Mouse (Mus musculus): ENCODE results near the gene A930018P22Rik. TPM values are rescaled to one million over a fixed set of nuclear protein-coding genes. Genes with fewer than 3 reads are reported as not detected.
A peak's percentile ranks its signal among the peaks of the same experiment; 100 is the strongest.

The A930018P22Rik gene
- polyA plus RNA-seq, 1 experiment from 2014 or later, result not detected

DNA sequence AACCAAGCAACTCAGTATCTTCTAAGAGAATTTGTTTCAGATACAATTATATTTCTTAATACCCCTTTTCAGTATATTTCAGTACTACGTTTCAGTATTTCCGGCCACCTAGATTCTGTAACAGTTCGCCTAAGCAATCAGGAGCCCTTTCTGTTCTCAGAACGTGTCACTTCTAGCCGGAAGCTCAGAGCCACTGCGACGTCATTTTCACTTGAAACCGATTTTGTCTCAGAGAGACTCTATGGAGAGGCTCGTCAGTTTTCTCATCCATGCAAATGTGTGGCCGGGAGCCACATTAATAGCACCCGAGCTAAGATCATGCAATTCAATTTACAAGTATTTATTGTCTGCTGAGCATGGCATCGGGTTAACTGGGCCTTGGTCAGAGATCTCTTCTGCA lies 21.4 kb downstream of the A930018P22Rik start:
- no peak for ATAC-seq (replicated peaks)
- Histone ChIP-seq H3K4me3 (no peak overlapping the region), H3K4me1 (no peaks in the 10 kb centered on the region), H3K9me3 (no peaks in the 10 kb centered on the region), H3K27me3 (replicated peaks) (no peaks in the 10 kb centered on the region), H3K9ac (no peak overlapping the region), H3K27ac (no peak overlapping the region), H3K4me2 (no peak overlapping the region), H3K36me3 (replicated peaks) (no peaks in the 10 kb centered on the region)
- WGBS, result 88% methylated on average over 12 of the region's 12 CpGs

DNA sequence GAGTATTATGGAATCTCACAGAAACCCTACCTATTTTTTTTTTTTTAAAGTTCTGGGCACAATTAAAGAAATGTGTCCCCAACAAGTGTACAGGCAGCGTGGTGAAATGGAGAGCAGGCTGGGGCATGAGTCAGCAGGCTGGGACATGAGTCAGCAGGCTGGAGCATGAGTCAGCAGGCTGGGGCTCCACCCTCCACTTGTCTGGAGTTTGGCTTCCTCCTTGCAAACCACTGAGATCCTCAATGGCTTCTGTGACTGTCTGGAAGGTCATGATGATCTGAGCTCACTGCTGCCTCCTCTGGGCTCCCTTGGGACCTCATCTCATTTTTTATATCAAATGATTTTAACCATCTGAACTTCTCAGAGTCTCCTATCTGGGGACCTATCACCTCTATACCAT lies 23.4 kb downstream of the A930018P22Rik start:
- 84% methylated on average over 1 of the region's 1 CpGs for WGBS
- H3K27ac ChIP-seq, result no peak overlapping the region
- no peak for ATAC-seq (replicated peaks)
- no peaks in the 10 kb centered on the region for H3K4me1 ChIP-seq
- no peaks in the 10 kb centered on the region for H3K9me3 ChIP-seq
- no peak overlapping the region for H3K4me3 ChIP-seq
- no peak overlapping the region for H3K9ac ChIP-seq
- no peaks in the 10 kb centered on the region for H3K36me3 ChIP-seq (replicated peaks)
- H3K27me3 ChIP-seq (replicated peaks), result no peaks in the 10 kb centered on the region
- H3K4me2 ChIP-seq, result no peak overlapping the region

DNA sequence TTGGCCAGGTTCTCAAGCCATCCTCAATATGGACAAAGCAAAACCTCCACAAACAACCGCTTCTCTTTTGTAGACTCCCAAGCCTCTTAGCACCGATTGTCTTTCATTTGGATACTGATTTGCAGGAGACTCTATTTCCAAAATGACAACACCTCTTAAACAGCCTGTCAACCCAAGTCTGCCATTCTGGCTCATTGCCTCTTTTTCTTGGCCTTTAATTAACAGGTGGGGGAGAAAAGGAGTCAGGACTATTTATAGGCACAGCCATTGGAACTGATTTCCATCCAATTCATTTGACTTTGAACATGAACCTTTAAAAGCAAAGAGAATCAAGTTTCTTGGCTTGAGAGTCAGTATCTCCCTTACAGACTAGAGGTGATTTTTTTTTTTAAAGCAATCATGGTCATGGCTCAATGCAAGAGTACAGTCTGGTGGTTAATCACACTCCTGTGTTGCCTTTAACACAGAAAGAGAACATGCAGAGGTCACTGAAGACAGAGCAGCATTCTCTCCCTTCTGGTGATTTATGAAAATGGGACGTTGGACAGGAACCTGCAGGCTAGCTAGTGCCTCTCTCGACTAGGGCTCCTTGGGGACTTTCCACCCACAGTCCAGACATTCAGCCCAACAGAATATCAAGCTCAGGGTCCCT lies 25.5 kb downstream of the A930018P22Rik start:
- H3K4me1 ChIP-seq, result no peaks in the 10 kb centered on the region
- 71% methylated on average over 4 of the region's 4 CpGs for WGBS
- ATAC-seq (replicated peaks), result no peak
- no peak overlapping the region for H3K4me2 ChIP-seq
- no peak overlapping the region for H3K4me3 ChIP-seq
- H3K27me3 ChIP-seq (replicated peaks), result no peaks in the 10 kb centered on the region
- H3K9me3 ChIP-seq, result no peaks in the 10 kb centered on the region
- no peak overlapping the region for H3K9ac ChIP-seq
- no peaks in the 10 kb centered on the region; the same call in 1 of the 2 replicates for H3K36me3 ChIP-seq (replicated peaks)
- no peak overlapping the region for H3K27ac ChIP-seq

DNA sequence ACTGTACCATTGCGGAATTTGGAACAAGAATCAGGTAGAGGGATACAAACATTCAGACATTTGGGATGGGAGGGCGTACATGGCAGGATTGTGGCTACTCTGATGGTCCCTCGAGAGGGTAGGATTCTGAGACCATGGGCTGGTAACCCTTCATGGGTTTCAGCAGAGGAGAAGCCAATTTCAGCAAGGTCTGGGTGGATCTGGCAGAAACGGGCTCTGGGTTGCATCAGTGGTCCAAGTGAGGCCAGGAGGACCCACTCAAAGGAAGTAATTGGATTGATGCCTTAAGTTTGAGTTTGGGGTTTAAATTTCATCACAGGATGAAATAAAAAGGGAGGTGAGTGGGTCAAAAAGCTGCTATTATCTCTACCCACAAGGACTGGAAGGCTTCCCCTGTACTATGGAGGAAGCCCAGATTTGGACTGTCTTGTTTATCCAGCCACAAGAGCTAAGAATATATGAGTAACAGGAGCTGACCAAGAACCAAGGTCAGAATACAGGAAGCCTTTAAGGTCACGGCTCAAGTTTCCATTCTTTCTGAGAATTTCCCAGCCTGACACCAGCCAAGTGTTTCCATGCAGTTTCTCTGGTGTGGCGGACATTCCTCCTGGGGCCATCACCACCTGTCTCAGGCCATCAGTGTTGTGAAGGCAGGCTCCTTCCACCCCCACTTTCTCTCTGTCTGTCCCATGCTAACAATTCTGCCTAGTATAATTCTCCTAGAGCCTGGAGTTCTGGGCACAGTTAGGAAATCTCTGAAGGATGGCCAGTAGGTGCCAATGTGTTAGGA lies 28.2 kb downstream of the A930018P22Rik start:
- no peak for ATAC-seq (replicated peaks)
- Histone ChIP-seq H3K9ac (no peak overlapping the region), H3K4me1 (no peaks in the 10 kb centered on the region), H3K36me3 (replicated peaks) (no peaks in the 10 kb centered on the region; the same call in 1 of the 2 replicates), H3K27ac (no peak overlapping the region), H3K27me3 (replicated peaks) (no peaks in the 10 kb centered on the region), H3K4me2 (no peak overlapping the region), H3K9me3 (no peaks in the 10 kb centered on the region), H3K4me3 (no peak overlapping the region)
- WGBS, result 86% methylated on average over 6 of the region's 6 CpGs

DNA sequence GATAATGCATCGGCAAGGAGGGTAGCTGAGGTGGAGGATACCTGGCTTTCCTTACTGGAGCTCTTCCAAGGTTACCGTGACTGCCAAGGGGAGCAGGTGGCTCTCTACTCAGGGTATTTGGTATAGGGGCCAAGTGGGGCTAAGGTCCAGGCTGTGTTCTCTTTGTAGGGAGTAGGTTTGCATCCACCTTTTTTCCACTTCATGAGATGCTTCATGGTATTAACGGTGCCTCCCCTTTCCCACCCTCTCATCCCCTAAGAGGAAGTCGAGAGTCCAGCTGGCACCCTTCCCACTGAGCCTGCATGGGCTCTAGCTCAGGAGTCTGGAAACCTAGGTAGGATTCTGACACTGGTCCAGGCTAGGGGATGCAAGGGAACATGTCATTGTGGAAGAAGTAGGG lies 30.8 kb downstream of the A930018P22Rik start:
- H3K4me2 ChIP-seq, result no peak overlapping the region
- no peak overlapping the region for H3K27ac ChIP-seq
- no peaks in the 10 kb centered on the region; the same call in 1 of the 2 replicates for H3K36me3 ChIP-seq (replicated peaks)
- WGBS, result 88% methylated on average over 4 of the region's 4 CpGs
- no peak overlapping the region for H3K9ac ChIP-seq
- H3K27me3 ChIP-seq (replicated peaks), result no peaks in the 10 kb centered on the region
- H3K4me3 ChIP-seq, result no peak overlapping the region
- no peak for ATAC-seq (replicated peaks)
- no peaks in the 10 kb centered on the region for H3K9me3 ChIP-seq
- H3K4me1 ChIP-seq, result no peaks in the 10 kb centered on the region

DNA sequence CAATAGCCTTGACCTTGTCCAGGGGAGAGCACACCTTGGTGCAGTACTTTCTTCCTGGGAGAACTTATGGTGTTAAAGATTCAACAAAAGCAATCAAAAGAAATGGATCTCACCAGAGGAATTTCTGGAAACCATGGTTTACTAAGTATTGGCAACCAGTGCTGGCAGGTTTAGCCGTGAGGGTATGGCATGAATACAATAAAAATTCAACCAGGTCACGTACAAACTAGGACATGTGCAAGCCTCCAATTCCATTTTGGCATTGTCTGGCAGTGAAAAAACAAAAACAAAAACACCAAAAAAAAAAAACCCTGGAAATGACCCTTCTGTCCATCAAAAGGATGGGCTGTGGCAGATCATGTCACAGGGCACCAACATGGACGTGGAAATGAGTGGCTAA lies 31.3 kb downstream of the A930018P22Rik start:
- Histone ChIP-seq H3K27ac (no peak overlapping the region), H3K4me3 (no peak overlapping the region), H3K4me2 (no peak overlapping the region), H3K9ac (no peak overlapping the region), H3K36me3 (replicated peaks) (no peaks in the 10 kb centered on the region; the same call in 1 of the 2 replicates), H3K4me1 (no peaks in the 10 kb centered on the region), H3K27me3 (replicated peaks) (no peaks in the 10 kb centered on the region), H3K9me3 (no peaks in the 10 kb centered on the region)
- WGBS, result 88% methylated on average over 3 of the region's 3 CpGs
- no peak for ATAC-seq (replicated peaks)

DNA sequence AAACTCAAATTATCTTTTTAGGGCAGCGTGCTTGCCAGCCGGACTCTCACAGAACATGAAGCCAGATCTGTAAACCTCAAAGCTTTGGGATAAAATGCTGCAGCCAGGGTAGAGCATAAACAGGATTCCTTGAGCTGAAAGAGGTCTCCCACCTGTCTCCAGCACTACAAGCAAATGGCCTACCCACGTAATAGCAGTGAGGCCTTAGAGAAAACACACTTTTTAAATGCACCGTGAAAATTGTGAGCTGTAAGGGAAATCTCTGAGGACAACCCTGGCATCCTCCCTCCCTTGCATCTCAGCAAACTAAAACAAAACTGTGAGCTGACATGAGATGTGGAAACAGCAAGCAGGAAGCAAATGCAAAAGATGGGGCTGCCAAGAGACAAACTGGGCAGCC lies 35.3 kb downstream of the A930018P22Rik start:
- Histone ChIP-seq H3K4me3 (no peak overlapping the region), H3K36me3 (replicated peaks) (no peaks in the 10 kb centered on the region), H3K4me2 (no peak overlapping the region), H3K9ac (no peak overlapping the region), H3K9me3 (no peaks in the 10 kb centered on the region), H3K4me1 (no peaks in the 10 kb centered on the region), H3K27me3 (replicated peaks) (no peaks in the 10 kb centered on the region), H3K27ac (no peak overlapping the region)
- 76% methylated on average over 4 of the region's 4 CpGs for WGBS
- ATAC-seq (replicated peaks), result no peak

DNA sequence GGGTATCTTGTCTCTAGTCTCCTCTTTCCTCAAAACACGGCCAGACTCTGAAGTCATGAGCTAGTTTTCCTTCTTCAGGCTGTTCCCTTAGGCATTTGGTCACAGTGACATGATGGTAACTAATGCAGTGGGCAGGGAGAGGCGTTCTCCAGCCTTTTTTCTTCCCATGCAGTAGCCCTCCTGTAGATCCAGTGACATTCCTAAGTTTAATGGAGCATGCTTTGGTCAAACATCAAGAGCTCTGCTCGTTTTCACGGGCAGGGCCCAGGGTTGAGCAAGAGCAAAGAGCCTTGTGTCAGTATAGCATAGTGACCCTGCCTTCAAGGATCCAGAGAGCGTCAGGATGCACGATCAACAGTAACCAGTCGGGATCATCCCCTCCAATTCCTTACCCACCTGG lies 40.8 kb downstream of the A930018P22Rik start:
- Histone ChIP-seq H3K27ac (no peak overlapping the region), H3K36me3 (replicated peaks) (no peaks in the 10 kb centered on the region), H3K4me1 (peaks cover 8% of the 10 kb centered on the region), H3K9ac (no peak overlapping the region), H3K27me3 (replicated peaks) (no peaks in the 10 kb centered on the region), H3K4me3 (no peak overlapping the region), H3K9me3 (no peaks in the 10 kb centered on the region), H3K4me2 (no peak overlapping the region)
- 84% methylated on average over 7 of the region's 7 CpGs for WGBS
- ATAC-seq (replicated peaks), result no peak

DNA sequence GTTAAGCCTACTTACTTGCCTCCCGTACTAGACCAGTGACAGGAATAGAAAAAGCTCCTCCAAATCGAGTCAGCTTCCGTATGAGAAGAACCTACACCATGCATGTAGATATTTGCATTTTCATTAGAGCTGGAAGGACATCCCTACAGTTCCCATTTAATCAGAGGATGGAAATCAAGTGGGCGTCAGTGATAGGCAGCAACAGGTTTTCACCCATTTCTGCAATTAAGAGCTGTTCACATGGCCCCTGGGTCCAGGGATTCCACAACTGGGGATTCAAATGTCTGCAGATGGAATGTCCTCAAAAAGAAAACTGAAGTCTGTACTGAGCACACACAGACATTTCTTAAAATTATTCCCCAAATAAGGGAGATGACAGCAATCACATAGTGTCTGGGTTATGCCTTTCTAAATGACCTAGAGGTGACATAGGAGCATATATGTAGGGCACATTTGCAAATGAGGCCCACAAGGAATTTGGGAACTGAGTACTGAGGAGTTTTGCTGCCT lies 41.5 kb downstream of the A930018P22Rik start:
- WGBS, result 94% methylated on average over 4 of the region's 4 CpGs
- H3K27ac ChIP-seq, result no peak overlapping the region
- no peak for ATAC-seq (replicated peaks)

DNA sequence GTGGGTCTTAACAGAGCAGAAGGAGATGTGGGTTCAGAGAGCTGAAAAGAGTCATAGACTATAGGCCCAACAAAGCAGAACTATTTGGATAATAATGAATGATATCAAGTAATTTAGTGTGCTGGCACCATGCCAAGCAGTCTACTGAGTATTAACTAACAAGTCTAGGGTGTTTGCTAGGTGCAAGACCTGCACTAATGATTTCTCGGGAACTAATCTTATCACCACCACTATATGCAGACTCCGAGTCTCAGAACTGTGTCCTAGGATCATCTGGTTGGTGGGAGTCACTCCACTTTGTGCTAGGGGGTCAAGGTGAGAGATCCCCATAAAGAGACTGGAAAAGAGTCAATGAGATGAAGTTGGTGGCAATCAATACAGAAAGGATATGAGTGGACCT lies 43.1 kb downstream of the A930018P22Rik start:
- no peaks in the 10 kb centered on the region for H3K36me3 ChIP-seq (replicated peaks)
- no peak overlapping the region for H3K4me3 ChIP-seq
- no peak overlapping the region for H3K9ac ChIP-seq
- no peaks in the 10 kb centered on the region for H3K27me3 ChIP-seq (replicated peaks)
- peaks cover 15% of the 10 kb centered on the region for H3K4me1 ChIP-seq
- H3K27ac ChIP-seq, result no peak overlapping the region
- no peaks in the 10 kb centered on the region for H3K9me3 ChIP-seq
- ATAC-seq (replicated peaks), result no peak
- 92% methylated on average over 2 of the region's 2 CpGs for WGBS
- H3K4me2 ChIP-seq, result no peak overlapping the region

More for the DNA sequence above, 41.5 kb downstream of the A930018P22Rik start:
- no peak overlapping the region for H3K9ac ChIP-seq
- no peaks in the 10 kb centered on the region for H3K36me3 ChIP-seq (replicated peaks)
- no peak overlapping the region for H3K4me3 ChIP-seq
- no peaks in the 10 kb centered on the region for H3K9me3 ChIP-seq
- no peaks in the 10 kb centered on the region for H3K27me3 ChIP-seq (replicated peaks)
- no peak overlapping the region for H3K4me2 ChIP-seq
- peaks cover 14% of the 10 kb centered on the region for H3K4me1 ChIP-seq

DNA sequence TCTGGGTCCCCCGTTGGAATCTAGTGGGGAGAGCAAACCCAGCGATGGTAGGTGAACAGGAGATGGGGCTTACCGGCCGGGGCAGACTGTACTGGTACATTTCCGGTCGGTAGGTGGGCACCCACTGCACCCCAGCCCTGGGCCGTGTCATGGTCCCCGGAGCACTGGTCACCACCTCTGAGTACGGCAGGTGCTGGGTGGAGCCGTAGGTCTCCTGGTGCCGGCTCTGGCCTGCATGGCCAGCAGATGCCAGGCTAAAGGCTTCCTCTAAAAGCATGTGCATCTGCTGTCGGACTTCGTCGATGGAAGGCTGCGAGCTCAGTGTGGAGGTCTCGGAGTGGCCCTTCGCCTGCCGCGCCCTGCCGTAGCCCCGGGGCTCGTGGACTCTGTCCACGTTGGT lies 45.2 kb downstream of the A930018P22Rik start:
- H3K27ac ChIP-seq, result no peak overlapping the region
- H3K36me3 ChIP-seq (replicated peaks), result no peaks in the 10 kb centered on the region
- H3K27me3 ChIP-seq (replicated peaks), result no peaks in the 10 kb centered on the region
- peaks cover 15% of the 10 kb centered on the region for H3K4me1 ChIP-seq
- no peaks in the 10 kb centered on the region for H3K9me3 ChIP-seq
- no peak overlapping the region for H3K9ac ChIP-seq
- WGBS, result 86% methylated on average over 23 of the region's 23 CpGs
- no peak overlapping the region for H3K4me3 ChIP-seq
- ATAC-seq (replicated peaks), result peak; percentile 53; the same call in 1 of the 2 replicates
- H3K4me2 ChIP-seq, result peak overlapping the region; percentile 19; the same call in 1 of the 2 replicates

DNA sequence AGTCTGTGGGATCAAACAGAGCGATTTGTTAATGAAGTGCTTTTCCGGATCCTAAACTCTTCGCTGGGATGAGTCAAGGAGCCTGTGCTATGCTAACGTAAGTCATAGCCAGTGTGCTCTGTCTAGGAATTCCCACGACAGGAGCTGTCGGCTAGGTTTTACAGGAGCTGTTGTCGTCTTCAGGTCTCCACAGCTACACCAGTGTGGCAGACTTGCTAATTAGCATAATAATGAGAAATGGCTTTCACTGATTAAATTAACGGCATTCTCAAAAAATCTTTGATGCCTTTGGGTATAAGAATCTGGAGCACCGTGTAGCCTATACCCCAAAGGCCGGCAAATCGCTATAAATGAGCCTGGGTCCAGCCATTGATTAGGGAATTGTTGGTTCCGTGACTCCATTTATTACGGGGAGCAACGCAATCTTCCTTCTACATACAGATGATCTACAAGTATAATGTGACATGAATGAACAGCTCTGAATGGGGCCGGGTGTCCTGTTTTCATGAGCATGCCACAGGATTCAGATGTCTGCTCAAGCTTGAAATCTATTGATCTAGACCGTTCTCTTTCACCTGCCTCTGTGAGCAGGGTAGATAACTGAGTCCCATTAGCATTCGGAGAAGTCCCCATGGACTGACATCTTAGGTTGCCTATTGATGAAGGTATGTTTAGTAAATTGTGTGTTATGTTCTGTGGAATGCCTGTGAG lies 45.8 kb downstream of the A930018P22Rik start:
- H3K4me2 ChIP-seq, result peak overlapping the region; percentile 19; the same call in 1 of the 2 replicates
- peaks cover 15% of the 10 kb centered on the region for H3K4me1 ChIP-seq
- no peaks in the 10 kb centered on the region for H3K9me3 ChIP-seq
- H3K9ac ChIP-seq, result no peak overlapping the region
- no peak overlapping the region for H3K4me3 ChIP-seq
- no peaks in the 10 kb centered on the region for H3K36me3 ChIP-seq (replicated peaks)
- ATAC-seq (replicated peaks), result peak; percentile 86
- WGBS, result 30% methylated on average over 17 of the region's 17 CpGs
- H3K27ac ChIP-seq, result peak overlapping the region; percentile 14; the same call in 1 of the 2 replicates
- no peaks in the 10 kb centered on the region for H3K27me3 ChIP-seq (replicated peaks)
